Mouse (Mus musculus): ENCODE data around the gene Vangl1. TPM values are rescaled to one million over a fixed set of nuclear protein-coding genes. Genes with fewer than 3 reads are reported as not detected.

Gene Vangl1
- total and polyA plus RNA-seq, 3 experiments, result not detected

DNA sequence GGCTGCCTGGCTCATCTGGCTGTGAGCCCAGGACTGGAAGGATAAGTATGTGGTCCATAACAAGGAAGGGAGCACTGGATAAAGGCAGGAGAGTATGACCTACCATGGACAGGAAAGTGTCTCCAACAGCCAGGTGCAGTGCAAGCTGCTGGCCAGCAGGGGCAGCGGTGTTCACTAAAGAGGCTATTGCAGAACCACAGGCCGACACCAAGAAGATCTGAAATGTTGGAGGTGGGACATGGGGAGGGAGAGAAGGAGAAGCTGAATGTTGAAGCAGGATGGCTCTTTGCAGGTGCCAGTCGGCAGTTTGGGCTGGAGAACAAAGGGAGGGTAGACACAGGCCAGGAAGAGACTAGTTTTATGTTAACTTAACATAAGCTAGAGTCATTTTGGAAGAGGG lies 6.3 kb upstream of the Vangl1 start:
- Histone ChIP-seq H3K27me3 (replicated peaks) (no peaks in the 10 kb centered on the region), H3K4me1 (ENCODE audit: control insufficient read depth in 1 of 2, insufficient read depth in 2 of 2) (peaks cover 0 to 40% of the 10 kb centered on the region in 2 experiments; a peak in 2 of 4 replicates), H3K9ac (ENCODE audit: insufficient read depth, low read depth) (no peak overlapping the region), H3K27ac (ENCODE audit: insufficient read depth, low read depth) (no peak overlapping the region), H3K9me3 (replicated peaks; ENCODE audit: low read length) (peaks cover 6% of the 10 kb centered on the region), H3K4me2 (ENCODE audit: insufficient read depth, low read depth, poor library complexity, severe bottlenecking) (no peak overlapping the region), H3K4me3 (replicated peaks in 1 of 3; ENCODE audit: low read depth in 2 of 3, low read length in 2 of 3, poor library complexity in 1 of 3) (no peak overlapping the region), H3K36me3 (replicated peaks in 1 of 2; ENCODE audit: control insufficient read depth in 1 of 2, insufficient read depth in 1 of 2, low read length in 1 of 2) (no peaks in the 10 kb centered on the region), H3K79me2 (replicated peaks; ENCODE audit: control insufficient read depth, extremely low read depth, insufficient read depth, poor library complexity, severe bottlenecking) (no peaks in the 10 kb centered on the region)
- TF ChIP-seq NRF1 (IDR thresholded peaks at IDR 0.05; ENCODE audit: low read depth, low read length) (no peak), TCF12 (IDR thresholded peaks at IDR 0.05; ENCODE audit: low read depth, low read length) (no peak), CTCF (conservative IDR thresholded peaks at IDR 0.05 in 1 of 2, IDR thresholded peaks at IDR 0.05 in 1 of 2; ENCODE audit: low read depth in 2 of 2, low read length in 2 of 2) (peak; percentile 44 to 58), RAD21 (IDR thresholded peaks at IDR 0.05; ENCODE audit: low read depth, low read length) (peak; percentile 3), JUN (IDR thresholded peaks at IDR 0.05; ENCODE audit: insufficient read depth, low read depth, low read length) (no peak), ELF1 (IDR thresholded peaks at IDR 0.05; ENCODE audit: low read depth, low read length) (no peak), SIN3A (IDR thresholded peaks at IDR 0.05; ENCODE audit: low read length) (no peak)
- DNase-seq (ENCODE audit: extremely low read depth), result peak; percentile 25
- dilution Hi-C loops (cut with MboI; ENCODE audit: extremely low pct_ligation_motif_present, extremely low pct_unique_long_range_greater_than_20kb, low sequenced_read_pairs) (no loop called here), in situ Hi-C loops (cut with MboI; ENCODE audit: low pct_ligation_motif_present, low pct_unique_long_range_greater_than_20kb, low sequenced_read_pairs) (no loop called here)

DNA sequence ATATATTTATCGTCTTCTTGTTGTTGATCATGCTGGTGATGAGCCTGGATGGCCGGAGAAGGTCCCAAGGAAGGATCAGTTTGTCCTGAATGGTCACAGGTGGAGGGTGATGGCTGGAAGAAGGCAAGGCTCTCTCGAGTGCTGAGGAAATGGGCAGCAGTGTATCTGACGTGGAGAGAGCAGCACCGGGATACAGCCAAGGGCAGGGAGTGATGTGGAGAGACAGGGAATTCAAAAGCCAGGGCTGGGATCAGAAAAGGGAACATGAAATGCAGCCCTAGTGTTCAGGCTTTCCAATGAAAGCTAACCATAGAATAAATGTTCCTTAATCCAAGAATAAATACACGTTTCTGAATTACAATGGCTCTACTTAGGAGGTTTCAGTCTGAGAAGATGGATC lies 4.4 kb upstream of the Vangl1 start:
- TF ChIP-seq MAZ (IDR thresholded peaks at IDR 0.05; ENCODE audit: low read depth, low read length) (no peak), IRF4 (IDR thresholded peaks at IDR 0.05; ENCODE audit: low read depth, low read length) (no peak), TBP (conservative IDR thresholded peaks at IDR 0.05; ENCODE audit: low read depth, low read length) (no peak), NELFE (IDR thresholded peaks at IDR 0.05; ENCODE audit: low read depth, low read length) (no peak), HCFC1 (IDR thresholded peaks at IDR 0.05; ENCODE audit: low read depth, low read length) (no peak), USF2 (conservative IDR thresholded peaks at IDR 0.05; ENCODE audit: low read depth, low read length) (no peak), NRF1 (IDR thresholded peaks at IDR 0.05; ENCODE audit: low read depth, low read length) (no peak), MXI1 (IDR thresholded peaks at IDR 0.05; ENCODE audit: low read depth, low read length) (no peak), CHD2 (IDR thresholded peaks at IDR 0.05; ENCODE audit: low read length) (no peak), JUND (conservative IDR thresholded peaks at IDR 0.05; ENCODE audit: low read depth, low read length) (no peak), GABPA (IDR thresholded peaks at IDR 0.05; ENCODE audit: insufficient replicate concordance, low read depth, low read length) (no peak), EP300 (IDR thresholded peaks at IDR 0.05; ENCODE audit: low read length) (no peak), MAFK (IDR thresholded peaks at IDR 0.05; ENCODE audit: insufficient replicate concordance, low read length) (no peak), MAX (IDR thresholded peaks at IDR 0.05; ENCODE audit: low read length) (no peak)
- H3K27me3 ChIP-seq (replicated peaks), result no peaks in the 10 kb centered on the region
- no peak for DNase-seq (ENCODE audit: extremely low read depth)
- H3K9ac ChIP-seq (ENCODE audit: insufficient read depth, low read depth), result no peak overlapping the region
- peaks cover 9% of the 10 kb centered on the region for H3K9me3 ChIP-seq (replicated peaks; ENCODE audit: low read length)
- H3K4me3 ChIP-seq (replicated peaks in 1 of 3; ENCODE audit: low read depth in 2 of 3, low read length in 2 of 3, poor library complexity in 1 of 3), result no peak overlapping the region
- no peaks in the 10 kb centered on the region for H3K79me2 ChIP-seq (replicated peaks; ENCODE audit: control insufficient read depth, extremely low read depth, insufficient read depth, poor library complexity, severe bottlenecking)
- no peaks in the 10 kb centered on the region for H3K36me3 ChIP-seq (replicated peaks in 1 of 2; ENCODE audit: control insufficient read depth in 1 of 2, insufficient read depth in 1 of 2, low read length in 1 of 2)
- in situ Hi-C loops (cut with MboI; ENCODE audit: low pct_ligation_motif_present, low pct_unique_long_range_greater_than_20kb, low sequenced_read_pairs), result no loop called here
- H3K27ac ChIP-seq (ENCODE audit: insufficient read depth, low read depth), result no peak overlapping the region
- dilution Hi-C loops (cut with MboI; ENCODE audit: extremely low pct_ligation_motif_present, extremely low pct_unique_long_range_greater_than_20kb, low sequenced_read_pairs), result no loop called here
- H3K4me2 ChIP-seq (ENCODE audit: insufficient read depth, low read depth, poor library complexity, severe bottlenecking), result no peak overlapping the region
- peaks cover 0 to 28% of the 10 kb centered on the region in 2 experiments; a peak in 2 of 4 replicates for H3K4me1 ChIP-seq (ENCODE audit: control insufficient read depth in 1 of 2, insufficient read depth in 2 of 2)

Measured in CH12.LX (cell line).